Mouse (Mus musculus): ENCODE data around the gene 4930507D05Rik. TPM values are rescaled to one million over a fixed set of nuclear protein-coding genes. Genes with fewer than 3 reads are reported as not detected.
"Not testable (repeated sequence)": the region's sequence is repeated elsewhere in the genome, so short reads cannot be mapped to it uniquely, and the experiment has no call there.

4930507D05Rik gene
- polyA plus RNA-seq, 1 experiment from 2014 or later, result 1.1 TPM

DNA sequence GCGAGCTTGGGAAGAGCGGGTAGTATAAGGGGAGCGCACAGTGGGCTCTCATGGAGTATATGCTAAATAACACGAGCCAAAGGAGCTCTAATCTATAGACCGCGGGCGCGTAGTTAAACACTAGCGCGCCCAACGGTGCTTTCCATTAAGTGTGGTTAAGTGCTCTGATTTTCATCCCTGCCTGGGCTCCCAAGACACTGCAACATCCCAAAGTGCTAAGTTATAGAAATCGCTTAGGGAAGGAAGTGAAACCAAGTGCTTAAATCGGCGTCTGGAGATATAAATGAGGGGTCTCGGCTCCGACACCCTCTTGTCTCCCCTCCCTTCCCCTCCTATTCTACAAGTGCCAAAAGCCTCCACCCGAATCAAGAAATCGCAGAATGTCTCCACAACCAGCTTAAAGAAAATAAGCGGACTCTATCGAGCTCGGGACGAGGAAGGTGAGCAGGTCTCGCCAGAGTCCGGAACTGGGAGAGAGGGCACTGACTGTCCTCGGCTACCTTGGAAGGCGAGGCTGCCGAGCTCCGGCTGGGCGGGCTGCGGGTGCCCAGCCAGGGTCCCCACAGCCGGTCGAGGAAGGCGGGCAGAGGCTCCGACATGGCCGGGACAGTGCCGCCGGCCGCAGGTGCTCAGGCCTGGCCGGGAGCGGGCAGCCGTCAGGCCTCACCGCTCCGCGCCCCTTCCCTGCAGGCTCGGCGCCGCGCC lies 36.7 kb downstream of the 4930507D05Rik start:
- no peaks in the 10 kb centered on the region; the same call in 1 of the 2 replicates for H3K27me3 ChIP-seq
- H3K4me1 ChIP-seq, result peaks cover 18% of the 10 kb centered on the region; the same call in 1 of the 2 replicates
- peak; percentile 89 for ATAC-seq (ENCODE audit: low FRiP score, low read depth)
- peak overlapping the region; percentile 87 for H3K9ac ChIP-seq (replicated peaks)
- WGBS, result under 1% methylated on average over 34 of the region's 48 CpGs
- H3K4me2 ChIP-seq (replicated peaks), result peak overlapping the region; percentile 78
- no peaks in the 10 kb centered on the region for H3K9me3 ChIP-seq
- H3K27ac ChIP-seq (replicated peaks), result peak overlapping the region; percentile 85
- H3K36me3 ChIP-seq, result no peaks in the 10 kb centered on the region
- H3K4me3 ChIP-seq, result peak overlapping the region; percentile 92

GRCm38 (mm10) chr10:62486618-62487415 lies 37.5 kb downstream of the 4930507D05Rik start, which contains the start of gene Vps26a:
Gene Vps26a (minus strand): TSS chr10:62486805.
- Histone ChIP-seq H3K9ac (replicated peaks) (peak within 1 kb of the TSS; percentile 87), H3K4me2 (replicated peaks) (peak within 1 kb of the TSS; percentile 78), H3K9me3 (no peaks in the 10 kb centered on the region), H3K36me3 (no peaks in the 10 kb centered on the region), H3K27ac (replicated peaks) (peak within 1 kb of the TSS; percentile 85), H3K4me3 (peak within 1 kb of the TSS; percentile 92), H3K27me3 (no peaks in the 10 kb centered on the region; the same call in 1 of the 2 replicates), H3K4me1 (peaks cover 12% of the 10 kb centered on the region; the same call in 1 of the 2 replicates)
- WGBS, result under 1% methylated on average over 55 of the region's 59 CpGs
- ATAC-seq (ENCODE audit: low FRiP score, low read depth), result peak; percentile 91

DNA sequence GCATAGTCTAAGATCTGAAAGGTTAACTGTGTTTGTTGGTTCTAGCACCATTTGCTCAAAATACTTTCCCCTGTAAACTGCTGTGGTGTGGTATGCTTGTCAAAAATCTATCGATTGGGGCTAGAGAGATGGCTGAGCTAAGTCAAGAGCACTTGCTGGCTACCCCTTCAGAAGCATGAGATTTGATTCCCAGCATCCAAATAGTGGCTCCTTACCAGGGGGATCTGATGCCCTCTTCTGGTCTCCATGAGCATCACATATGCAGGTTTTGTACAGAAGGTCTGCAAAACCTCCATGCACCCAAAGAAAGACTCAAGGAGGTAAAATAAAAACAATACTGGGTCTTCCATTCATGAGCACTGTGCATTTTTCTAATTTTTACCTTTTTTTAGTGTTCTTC lies 39.0 kb downstream of the 4930507D05Rik start:
- no peak for ATAC-seq (ENCODE audit: low FRiP score, low read depth)
- no peak overlapping the region for H3K9ac ChIP-seq (replicated peaks)
- no peaks in the 10 kb centered on the region; the same call in 1 of the 2 replicates for H3K27me3 ChIP-seq
- H3K4me2 ChIP-seq (replicated peaks), result no peak overlapping the region
- no peak overlapping the region for H3K4me3 ChIP-seq
- H3K36me3 ChIP-seq, result no peaks in the 10 kb centered on the region
- H3K4me1 ChIP-seq, result peaks cover 12% of the 10 kb centered on the region; the same call in 1 of the 2 replicates
- no peaks in the 10 kb centered on the region for H3K9me3 ChIP-seq
- no peak overlapping the region for H3K27ac ChIP-seq (replicated peaks)
- 37% methylated on average over 1 of the region's 1 CpGs for WGBS

- H3K4me2 ChIP-seq (replicated peaks); H3K4me3 ChIP-seq; ATAC-seq (ENCODE audit: low FRiP score, low read depth); H3K9ac ChIP-seq (replicated peaks); H3K27ac ChIP-seq (replicated peaks); H3K36me3 ChIP-seq; H3K9me3 ChIP-seq; H3K4me1 ChIP-seq; H3K27me3 ChIP-seq: not testable (repeated sequence)
- WGBS, result 85% methylated on average over 3 of the region's 3 CpGs
Observed at GRCm38 (mm10) chr10:62491681-62492080, 42.4 kb downstream of the 4930507D05Rik start.

- Histone ChIP-seq H3K4me2 (replicated peaks) (peak overlapping the region; percentile 28), H3K4me3 (no peak overlapping the region), H3K27me3 (no peaks in the 10 kb centered on the region), H3K9me3 (no peaks in the 10 kb centered on the region), H3K27ac (replicated peaks) (no peak overlapping the region), H3K4me1 (no peaks in the 10 kb centered on the region; the same call in 1 of the 2 replicates), H3K9ac (replicated peaks) (no peak overlapping the region), H3K36me3 (no peaks in the 10 kb centered on the region)
- WGBS, result 23% methylated on average over 15 of the region's 15 CpGs
- peak; percentile 60; the same call in 1 of the 2 replicates for ATAC-seq (ENCODE audit: low FRiP score, low read depth)
Observed at GRCm38 (mm10) chr10:62500088-62500915, 51.0 kb downstream of the 4930507D05Rik start.

Other genes with a start within 250 kb of the 4930507D05Rik start
- gene Tspan15, start 218.2 kb upstream of the 4930507D05Rik start, polyA plus RNA-seq (2016; fragmentation: Nextera tagmentation; extraction: Ambion mirVana), result 11.7 and 12.5 TPM in 2 replicates
- gene Tacr2, start 197.1 kb upstream of the 4930507D05Rik start, polyA plus RNA-seq (2016; fragmentation: Nextera tagmentation; extraction: Ambion mirVana), result not detected in 2 replicates
- 40.6 and 44.5 TPM in 2 replicates for gene Hk1, start 69.6 kb upstream of the 4930507D05Rik start, polyA plus RNA-seq (2016; fragmentation: Nextera tagmentation; extraction: Ambion mirVana)
- 0.18 and 0.52 TPM in 2 replicates for gene Hkdc1, start 27.0 kb upstream of the 4930507D05Rik start, polyA plus RNA-seq (2016; fragmentation: Nextera tagmentation; extraction: Ambion mirVana)
- 27.9 and 29.2 TPM in 2 replicates for gene Supv3l1, start 249 bp downstream of the 4930507D05Rik start, polyA plus RNA-seq (2016; fragmentation: Nextera tagmentation; extraction: Ambion mirVana)
- gene Vps26a, start 37.3 kb downstream of the 4930507D05Rik start, polyA plus RNA-seq (2016; fragmentation: Nextera tagmentation; extraction: Ambion mirVana), result 80.7 and 84.2 TPM in 2 replicates
- gene Srgn, start 78.0 kb downstream of the 4930507D05Rik start, polyA plus RNA-seq (2016; fragmentation: Nextera tagmentation; extraction: Ambion mirVana), result 6.1 and 6.6 TPM in 2 replicates
- 66.3 and 73.1 TPM in 2 replicates for gene Kif1bp, start 129.0 kb downstream of the 4930507D05Rik start, polyA plus RNA-seq (2016; fragmentation: Nextera tagmentation; extraction: Ambion mirVana)
- 27.4 and 29.2 TPM in 2 replicates for gene Ddx21, start 152.8 kb downstream of the 4930507D05Rik start, polyA plus RNA-seq (2016; fragmentation: Nextera tagmentation; extraction: Ambion mirVana)
- gene Ddx50, start 201.7 kb downstream of the 4930507D05Rik start, polyA plus RNA-seq (2016; fragmentation: Nextera tagmentation; extraction: Ambion mirVana), result 122 and 137 TPM in 2 replicates